Mouse (Mus musculus) liver, embryonic 14.5 days (tissue): ENCODE measurements around the gene Clmn.

Experiments used
- CTCF ChIP-seq: IDR thresholded peaks from 2 replicates; pipeline ENCODE4 v1.5.1; 2016; ENCODE audit warnings: antibody characterized with exemption, low read depth, control low read depth
- EP300 ChIP-seq: IDR thresholded peaks from 2 replicates; pipeline ENCODE4 v1.6.1; 2016; ENCODE audit warnings: antibody characterized with exemption, low read depth

- TF ChIP-seq CTCF = 0 out of 2 replicates have a peak, but pooled peaks have one; percentile 4
- TF ChIP-seq EP300 = no peak
These were observed 27.6 kb downstream of the Clmn start for GRCm38 (mm10) chr12:104837111-104837837.
